Mouse (Mus musculus): ENCODE measurements around the gene Myh9. TPM values are rescaled to one million over a fixed set of nuclear protein-coding genes. Genes with fewer than 3 reads are reported as not detected.

The Myh9 gene
- total and polyA plus RNA-seq, 3 experiments, result 30.4 to 111 (median 88.3) TPM

DNA sequence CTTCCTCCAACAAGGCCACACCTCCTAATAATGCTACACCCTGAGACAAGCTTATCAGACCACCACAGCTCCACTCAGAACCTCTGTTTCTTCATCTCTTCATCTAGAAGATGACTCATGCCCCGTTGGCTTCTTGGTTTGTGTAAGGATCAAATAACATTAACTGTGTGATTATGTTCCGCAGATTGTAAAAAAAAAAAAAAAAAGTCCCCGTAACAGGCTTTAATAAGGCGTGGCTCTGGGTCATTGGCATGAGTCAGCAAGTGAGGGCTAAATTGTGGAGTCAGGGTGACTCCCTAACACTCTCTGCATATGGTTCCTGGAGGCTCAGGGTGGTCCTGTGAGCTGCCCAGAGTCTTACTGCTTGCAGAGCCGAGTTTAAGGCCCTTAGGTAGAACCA, 39.7 kb upstream of the Myh9 start:
- no peaks in the 10 kb centered on the region for H3K79me2 ChIP-seq (replicated peaks; ENCODE audit: control insufficient read depth, insufficient read depth, low read length)
- no peak overlapping the region for H3K4me3 ChIP-seq
- intact Hi-C loops (cut with DNase I), result no loop called here
- DNase-seq, result no peak
- TF ChIP-seq EP300 (IDR thresholded peaks at IDR 0.05; ENCODE audit: insufficient read depth, low read depth, low read length) (no peak), POLR2A (IDR thresholded peaks at IDR 0.05; ENCODE audit: insufficient read depth, low read depth, low read length) (no peak), CTCF (IDR thresholded peaks at IDR 0.05) (no peak)
- no peak overlapping the region; the same call in 1 of the 2 replicates for H3K27ac ChIP-seq
- no peaks in the 10 kb centered on the region for H3K4me1 ChIP-seq (ENCODE audit: control insufficient read depth, insufficient read depth, low read length)
- no peaks in the 10 kb centered on the region for H3K36me3 ChIP-seq (ENCODE audit: control insufficient read depth, insufficient read depth, low read length)
- no peaks in the 10 kb centered on the region for H3K27me3 ChIP-seq (ENCODE audit: control insufficient read depth, insufficient read depth, low read length)
- no peak overlapping the region for H3K9ac ChIP-seq (ENCODE audit: low read depth, low read length)
- 68% methylated on average over 5 of the region's 5 CpGs for WGBS

DNA sequence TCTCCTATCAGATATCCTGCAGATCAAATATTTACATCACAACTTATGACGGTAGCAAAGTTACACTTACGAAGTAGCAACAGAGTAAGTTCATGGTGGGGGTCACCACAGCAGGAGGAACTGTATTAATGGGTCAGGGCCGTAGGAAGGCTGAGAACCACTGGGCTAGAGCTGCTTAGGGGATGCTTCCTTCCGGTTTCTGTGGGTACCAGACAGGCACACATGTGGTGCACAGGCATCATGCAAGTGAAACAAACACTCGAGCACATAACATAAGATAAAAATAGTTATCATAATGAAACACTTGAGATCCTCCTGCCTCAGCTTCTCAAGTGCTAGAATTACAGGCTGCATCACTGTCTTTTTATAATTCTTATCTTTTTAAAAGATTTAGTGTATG, 38.8 kb upstream of the Myh9 start:
- no peaks in the 10 kb centered on the region for H3K4me1 ChIP-seq (ENCODE audit: control insufficient read depth, insufficient read depth, low read length)
- no peaks in the 10 kb centered on the region for H3K27me3 ChIP-seq (ENCODE audit: control insufficient read depth, insufficient read depth, low read length)
- H3K27ac ChIP-seq, result no peak overlapping the region
- no peak overlapping the region for H3K4me3 ChIP-seq
- TF ChIP-seq EP300 (IDR thresholded peaks at IDR 0.05; ENCODE audit: insufficient read depth, low read depth, low read length), result no peak
- no peak for TF ChIP-seq CTCF (IDR thresholded peaks at IDR 0.05)
- TF ChIP-seq POLR2A (IDR thresholded peaks at IDR 0.05; ENCODE audit: insufficient read depth, low read depth, low read length), result no peak
- no peaks in the 10 kb centered on the region for H3K36me3 ChIP-seq (ENCODE audit: control insufficient read depth, insufficient read depth, low read length)
- 81% methylated on average over 5 of the region's 5 CpGs for WGBS
- intact Hi-C loops (cut with DNase I), result no loop called here
- DNase-seq, result no peak
- no peaks in the 10 kb centered on the region for H3K79me2 ChIP-seq (replicated peaks; ENCODE audit: control insufficient read depth, insufficient read depth, low read length)
- H3K9ac ChIP-seq (ENCODE audit: low read depth, low read length), result no peak overlapping the region

GRCm38 (mm10) chr15:77879756-77880155, 37.8 kb upstream of the Myh9 start:
- no peak overlapping the region for H3K27ac ChIP-seq
- no peaks in the 10 kb centered on the region for H3K27me3 ChIP-seq (ENCODE audit: control insufficient read depth, insufficient read depth, low read length)
- no peak overlapping the region for H3K9ac ChIP-seq (ENCODE audit: low read depth, low read length)
- intact Hi-C loops (cut with DNase I), result no loop called here
- no peaks in the 10 kb centered on the region for H3K36me3 ChIP-seq (ENCODE audit: control insufficient read depth, insufficient read depth, low read length)
- no peak overlapping the region for H3K4me3 ChIP-seq
- TF ChIP-seq CTCF (IDR thresholded peaks at IDR 0.05) (no peak), POLR2A (IDR thresholded peaks at IDR 0.05; ENCODE audit: insufficient read depth, low read depth, low read length) (no peak), EP300 (IDR thresholded peaks at IDR 0.05; ENCODE audit: insufficient read depth, low read depth, low read length) (no peak)
- WGBS, result 91% methylated on average over 3 of the region's 3 CpGs
- H3K4me1 ChIP-seq (ENCODE audit: control insufficient read depth, insufficient read depth, low read length), result no peaks in the 10 kb centered on the region
- DNase-seq, result no peak
- H3K79me2 ChIP-seq (replicated peaks; ENCODE audit: control insufficient read depth, insufficient read depth, low read length), result no peaks in the 10 kb centered on the region

GRCm38 (mm10) chr15:77877209-77877608, 35.2 kb upstream of the Myh9 start:
- Histone ChIP-seq H3K9ac (ENCODE audit: low read depth, low read length) (no peak overlapping the region), H3K36me3 (ENCODE audit: control insufficient read depth, insufficient read depth, low read length) (no peaks in the 10 kb centered on the region), H3K27me3 (ENCODE audit: control insufficient read depth, insufficient read depth, low read length) (no peaks in the 10 kb centered on the region), H3K79me2 (replicated peaks; ENCODE audit: control insufficient read depth, insufficient read depth, low read length) (no peaks in the 10 kb centered on the region), H3K4me1 (ENCODE audit: control insufficient read depth, insufficient read depth, low read length) (no peaks in the 10 kb centered on the region), H3K27ac (no peak overlapping the region), H3K4me3 (no peak overlapping the region)
- TF ChIP-seq POLR2A (IDR thresholded peaks at IDR 0.05; ENCODE audit: insufficient read depth, low read depth, low read length), result no peak
- no peak for TF ChIP-seq EP300 (IDR thresholded peaks at IDR 0.05; ENCODE audit: insufficient read depth, low read depth, low read length)
- TF ChIP-seq CTCF (IDR thresholded peaks at IDR 0.05), result no peak
- DNase-seq, result no peak
- intact Hi-C loops (cut with DNase I), result no loop called here
- 63% methylated on average over 2 of the region's 2 CpGs for WGBS

GRCm38 (mm10) chr15:77876716-77877115, 34.7 kb upstream of the Myh9 start:
- no peak for TF ChIP-seq CTCF (IDR thresholded peaks at IDR 0.05)
- TF ChIP-seq EP300 (IDR thresholded peaks at IDR 0.05; ENCODE audit: insufficient read depth, low read depth, low read length), result no peak
- TF ChIP-seq POLR2A (IDR thresholded peaks at IDR 0.05; ENCODE audit: insufficient read depth, low read depth, low read length), result no peak
- WGBS, result 73% methylated on average over 3 of the region's 3 CpGs
- Histone ChIP-seq H3K4me1 (ENCODE audit: control insufficient read depth, insufficient read depth, low read length) (no peaks in the 10 kb centered on the region), H3K79me2 (replicated peaks; ENCODE audit: control insufficient read depth, insufficient read depth, low read length) (no peaks in the 10 kb centered on the region), H3K9ac (ENCODE audit: low read depth, low read length) (no peak overlapping the region), H3K36me3 (ENCODE audit: control insufficient read depth, insufficient read depth, low read length) (no peaks in the 10 kb centered on the region), H3K27ac (no peak overlapping the region), H3K27me3 (ENCODE audit: control insufficient read depth, insufficient read depth, low read length) (no peaks in the 10 kb centered on the region), H3K4me3 (no peak overlapping the region)
- DNase-seq, result no peak
- intact Hi-C loops (cut with DNase I), result no loop called here

- 96% methylated on average over 6 of the region's 6 CpGs for WGBS
- H3K4me3 ChIP-seq, result no peak overlapping the region
- H3K36me3 ChIP-seq (ENCODE audit: control insufficient read depth, insufficient read depth, low read length), result no peaks in the 10 kb centered on the region
- H3K9ac ChIP-seq (ENCODE audit: low read depth, low read length), result no peak overlapping the region
- TF ChIP-seq POLR2A (IDR thresholded peaks at IDR 0.05; ENCODE audit: insufficient read depth, low read depth, low read length) (no peak), EP300 (IDR thresholded peaks at IDR 0.05; ENCODE audit: insufficient read depth, low read depth, low read length) (no peak), CTCF (IDR thresholded peaks at IDR 0.05) (no peak)
- intact Hi-C loops (cut with DNase I), result no loop called here
- no peak for DNase-seq
- H3K27ac ChIP-seq, result no peak overlapping the region
- H3K4me1 ChIP-seq (ENCODE audit: control insufficient read depth, insufficient read depth, low read length), result no peaks in the 10 kb centered on the region
- no peaks in the 10 kb centered on the region for H3K79me2 ChIP-seq (replicated peaks; ENCODE audit: control insufficient read depth, insufficient read depth, low read length)
- no peaks in the 10 kb centered on the region for H3K27me3 ChIP-seq (ENCODE audit: control insufficient read depth, insufficient read depth, low read length)
Observed at GRCm38 (mm10) chr15:77875953-77876352, 34.0 kb upstream of the Myh9 start.
